Mouse (Mus musculus): Measurements from ENCODE around the gene Tmem60.

GRCm38 (mm10) chr5:20904647-20905046 lies 22.7 kb downstream of the Tmem60 start:
- no peak for TF ChIP-seq CTCF (IDR thresholded peaks at IDR 0.05; ENCODE audit: insufficient read depth, low read depth, low read length)
- TF ChIP-seq POLR2A (IDR thresholded peaks at IDR 0.05; ENCODE audit: insufficient read depth, low read depth, low read length), result no peak

Data from olfactory bulb, adult 2 months (tissue).